Mouse (Mus musculus): Measurements from ENCODE around the gene Spa17. TPM values are rescaled to one million over a fixed set of nuclear protein-coding genes. Genes with fewer than 3 reads are reported as not detected.

Spa17 gene
- polyA plus RNA-seq (2015; fragmentation: Nextera tagmentation; extraction: Ambion mirVana) = 2.2 and 2.5 TPM in 2 replicates

GRCm38 (mm10) chr9:37613182-37613910 lies at the start of gene Spa17:
Gene Spa17 (minus strand): TSS chr9:37613722.
- Histone ChIP-seq H3K27ac (ENCODE audit: low read depth) (peak within 1 kb of the TSS; percentile 63), H3K9me3 (ENCODE audit: low read length) (no peaks in the 10 kb centered on the region), H3K9ac (replicated peaks) (peak within 1 kb of the TSS; percentile 59), H3K4me2 (ENCODE audit: low read depth, low read length) (peak within 1 kb of the TSS; percentile 79), H3K4me3 (ENCODE audit: low read depth, low read length) (peak within 1 kb of the TSS; percentile 62), H3K27me3 (ENCODE audit: insufficient read depth, low read length) (no peaks in the 10 kb centered on the region), H3K36me3 (replicated peaks; ENCODE audit: insufficient read depth, low read length) (no peaks in the 10 kb centered on the region), H3K4me1 (ENCODE audit: insufficient read depth) (peaks cover 13% of the 10 kb centered on the region)
- peak; percentile 98 for ATAC-seq
- WGBS (ENCODE audit: insufficient replicate concordance) = under 1% methylated on average over 45 of the region's 45 CpGs
- TF ChIP-seq CTCF (IDR thresholded peaks at IDR 0.05; ENCODE audit: low read depth) (no peak), EP300 (IDR thresholded peaks at IDR 0.05; ENCODE audit: low read depth) (peak; percentile 80)
- DNase-seq = peak; percentile 92

DNA sequence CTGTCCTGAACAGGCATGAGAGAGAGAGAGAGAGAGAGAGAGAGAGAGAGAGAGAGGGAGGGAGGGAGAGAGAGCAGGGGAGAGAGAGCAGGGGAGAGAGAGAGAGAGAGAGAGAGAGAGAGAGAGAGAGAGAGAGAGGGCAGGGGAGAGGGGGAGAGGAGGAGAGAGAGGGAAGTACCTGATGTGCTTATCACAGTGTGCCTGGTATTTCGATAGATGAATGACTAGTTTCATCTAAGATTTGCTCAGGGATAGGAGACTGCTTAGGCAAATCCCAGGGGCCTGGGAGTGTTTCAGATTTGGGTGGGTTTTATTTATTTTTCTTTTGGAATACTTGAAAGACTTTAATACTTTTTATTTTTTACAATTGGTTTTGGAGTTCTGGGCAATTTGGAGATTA lies 49.7 kb upstream of the Spa17 start:
- DNase-seq (no peak), ATAC-seq (no peak)
- Histone ChIP-seq H3K36me3 (replicated peaks; ENCODE audit: insufficient read depth, low read length) (no peaks in the 10 kb centered on the region), H3K27ac (ENCODE audit: low read depth) (no peak overlapping the region), H3K4me2 (ENCODE audit: low read depth, low read length) (no peak overlapping the region), H3K27me3 (ENCODE audit: insufficient read depth, low read length) (no peaks in the 10 kb centered on the region), H3K9ac (replicated peaks) (no peak overlapping the region), H3K4me3 (ENCODE audit: low read depth, low read length) (no peak overlapping the region), H3K9me3 (ENCODE audit: low read length) (no peaks in the 10 kb centered on the region), H3K4me1 (ENCODE audit: insufficient read depth) (no peaks in the 10 kb centered on the region)
- WGBS (ENCODE audit: insufficient replicate concordance) = 52% methylated on average over 1 of the region's 1 CpGs
- no peak for TF ChIP-seq EP300 (IDR thresholded peaks at IDR 0.05; ENCODE audit: low read depth)
- TF ChIP-seq CTCF (IDR thresholded peaks at IDR 0.05; ENCODE audit: low read depth) = no peak

DNA sequence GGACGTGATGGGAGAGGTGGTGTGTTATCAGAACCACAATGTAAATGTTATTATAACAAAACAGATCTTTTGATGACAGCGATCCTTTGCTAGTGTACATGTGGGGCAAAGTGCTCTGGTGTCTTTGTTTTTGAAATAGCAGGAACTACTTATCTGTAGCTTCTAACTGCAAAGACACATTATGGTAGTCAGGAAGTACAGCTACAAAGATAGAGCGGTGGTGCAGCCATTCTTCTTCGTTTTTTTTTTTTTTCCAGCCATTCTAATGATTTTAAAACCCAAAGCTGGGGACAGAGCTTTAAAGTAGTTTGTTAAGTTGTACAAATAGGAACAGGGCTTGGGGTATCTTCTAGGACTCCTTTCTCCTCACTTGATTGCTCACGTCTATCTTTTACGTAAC lies 45.9 kb upstream of the Spa17 start:
- DNase-seq = no peak

DNA sequence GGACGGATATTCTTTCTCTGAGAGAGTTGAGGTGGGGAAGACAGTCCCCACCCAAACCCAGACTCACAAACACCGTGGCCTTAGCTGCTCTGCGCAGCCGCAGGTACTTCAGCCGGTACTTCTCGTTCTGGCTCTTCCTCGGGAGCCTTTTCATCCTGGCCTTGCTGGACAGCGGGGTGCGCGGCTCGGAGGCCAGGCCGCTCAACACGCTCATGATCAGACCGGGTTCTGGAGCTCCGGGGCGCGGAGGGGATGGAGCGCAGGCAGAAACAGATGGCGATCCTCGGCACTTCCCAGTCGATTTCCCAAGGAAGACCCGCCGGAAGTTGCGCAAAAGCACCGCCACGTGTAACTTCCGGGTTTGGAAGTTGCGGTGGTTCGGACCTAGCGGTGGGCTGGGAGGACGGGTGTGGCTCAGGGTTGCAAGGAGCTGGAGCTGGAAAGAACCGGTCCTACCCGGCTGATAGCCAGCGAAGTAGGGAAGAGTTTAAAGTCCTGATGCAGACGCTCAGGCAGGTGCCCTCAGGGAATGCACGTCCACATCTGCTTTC lies 43.5 kb upstream of the Spa17 start, which contains the start of gene Tbrg1:
Gene Tbrg1, minus strand, starts transcription at position 382 of the 551 bp plus-strand sequence.
- peaks cover 26% of the 10 kb centered on the region for H3K36me3 ChIP-seq (replicated peaks; ENCODE audit: insufficient read depth, low read length)
- H3K4me1 ChIP-seq (ENCODE audit: insufficient read depth) = no peaks in the 10 kb centered on the region
- no peaks in the 10 kb centered on the region for H3K27me3 ChIP-seq (ENCODE audit: insufficient read depth, low read length)
- peak within 1 kb of the TSS; percentile 94 for H3K27ac ChIP-seq (ENCODE audit: low read depth)
- peak within 1 kb of the TSS; percentile 85 for H3K9ac ChIP-seq (replicated peaks)
- peak within 1 kb of the TSS; percentile 74 for H3K4me2 ChIP-seq (ENCODE audit: low read depth, low read length)
- TF ChIP-seq CTCF (IDR thresholded peaks at IDR 0.05; ENCODE audit: low read depth) = no peak
- TF ChIP-seq EP300 (IDR thresholded peaks at IDR 0.05; ENCODE audit: low read depth) = peak; percentile 67
- no peaks in the 10 kb centered on the region for H3K9me3 ChIP-seq (ENCODE audit: low read length)
- peak within 1 kb of the TSS; percentile 81 for H3K4me3 ChIP-seq (ENCODE audit: low read depth, low read length)
- ATAC-seq (peak; percentile 96), DNase-seq (peak; percentile 90)
- WGBS (ENCODE audit: insufficient replicate concordance) = under 1% methylated on average over 36 of the region's 36 CpGs

More for the DNA sequence above, 45.9 kb upstream of the Spa17 start:
- Histone ChIP-seq H3K27me3 (ENCODE audit: insufficient read depth, low read length) (no peaks in the 10 kb centered on the region), H3K9me3 (ENCODE audit: low read length) (no peaks in the 10 kb centered on the region), H3K4me1 (ENCODE audit: insufficient read depth) (no peaks in the 10 kb centered on the region), H3K27ac (ENCODE audit: low read depth) (no peak overlapping the region), H3K9ac (replicated peaks) (no peak overlapping the region), H3K4me3 (ENCODE audit: low read depth, low read length) (no peak overlapping the region), H3K36me3 (replicated peaks; ENCODE audit: insufficient read depth, low read length) (peaks cover 4% of the 10 kb centered on the region), H3K4me2 (ENCODE audit: low read depth, low read length) (no peak overlapping the region)
- 65% methylated on average over 6 of the region's 6 CpGs for WGBS (ENCODE audit: insufficient replicate concordance)
- TF ChIP-seq EP300 (IDR thresholded peaks at IDR 0.05; ENCODE audit: low read depth) = no peak
- TF ChIP-seq CTCF (IDR thresholded peaks at IDR 0.05; ENCODE audit: low read depth) = no peak
- no peak for ATAC-seq

- Histone ChIP-seq H3K27ac (ENCODE audit: low read depth) (peak overlapping the region; percentile 94), H3K4me3 (ENCODE audit: low read depth, low read length) (peak overlapping the region; percentile 81), H3K4me1 (ENCODE audit: insufficient read depth) (no peaks in the 10 kb centered on the region), H3K9me3 (ENCODE audit: low read length) (no peaks in the 10 kb centered on the region), H3K27me3 (ENCODE audit: insufficient read depth, low read length) (no peaks in the 10 kb centered on the region), H3K36me3 (replicated peaks; ENCODE audit: insufficient read depth, low read length) (peaks cover 29% of the 10 kb centered on the region), H3K9ac (replicated peaks) (peak overlapping the region; percentile 85), H3K4me2 (ENCODE audit: low read depth, low read length) (peak overlapping the region; percentile 74)
- TF ChIP-seq EP300 (IDR thresholded peaks at IDR 0.05; ENCODE audit: low read depth) = no peak
- TF ChIP-seq CTCF (IDR thresholded peaks at IDR 0.05; ENCODE audit: low read depth) = no peak
- 0% methylated on average over 10 of the region's 10 CpGs for WGBS (ENCODE audit: insufficient replicate concordance)
- peak; percentile 48 for ATAC-seq
- peak; percentile 27 for DNase-seq
Measured at GRCm38 (mm10) chr9:37656439-37656881, 42.9 kb upstream of the Spa17 start.

- H3K4me1 ChIP-seq (ENCODE audit: insufficient read depth) = no peaks in the 10 kb centered on the region
- ATAC-seq = peak; percentile 1; the same call in 1 of the 2 replicates
- no peak for TF ChIP-seq EP300 (IDR thresholded peaks at IDR 0.05; ENCODE audit: low read depth)
- TF ChIP-seq CTCF (IDR thresholded peaks at IDR 0.05; ENCODE audit: low read depth) = no peak
Measured at GRCm38 (mm10) chr9:37655961-37656360, 42.4 kb upstream of the Spa17 start.

More at GRCm38 (mm10) chr9:37655961-37656360, 42.4 kb upstream of the Spa17 start:
- peak overlapping the region; percentile 74 for H3K4me2 ChIP-seq (ENCODE audit: low read depth, low read length)
- no peak for DNase-seq
- no peaks in the 10 kb centered on the region for H3K27me3 ChIP-seq (ENCODE audit: insufficient read depth, low read length)
- peak overlapping the region; percentile 85 for H3K9ac ChIP-seq (replicated peaks)
- peak overlapping the region; percentile 94; the same call in 1 of the 2 replicates for H3K27ac ChIP-seq (ENCODE audit: low read depth)
- peaks cover 34% of the 10 kb centered on the region for H3K36me3 ChIP-seq (replicated peaks; ENCODE audit: insufficient read depth, low read length)
- peak overlapping the region; percentile 81 for H3K4me3 ChIP-seq (ENCODE audit: low read depth, low read length)
- H3K9me3 ChIP-seq (ENCODE audit: low read length) = no peaks in the 10 kb centered on the region
- 37% methylated on average over 8 of the region's 8 CpGs for WGBS (ENCODE audit: insufficient replicate concordance)
